22 mouse cellular contexts compared by ENCODE assay signal in the genomic region with DNA sequence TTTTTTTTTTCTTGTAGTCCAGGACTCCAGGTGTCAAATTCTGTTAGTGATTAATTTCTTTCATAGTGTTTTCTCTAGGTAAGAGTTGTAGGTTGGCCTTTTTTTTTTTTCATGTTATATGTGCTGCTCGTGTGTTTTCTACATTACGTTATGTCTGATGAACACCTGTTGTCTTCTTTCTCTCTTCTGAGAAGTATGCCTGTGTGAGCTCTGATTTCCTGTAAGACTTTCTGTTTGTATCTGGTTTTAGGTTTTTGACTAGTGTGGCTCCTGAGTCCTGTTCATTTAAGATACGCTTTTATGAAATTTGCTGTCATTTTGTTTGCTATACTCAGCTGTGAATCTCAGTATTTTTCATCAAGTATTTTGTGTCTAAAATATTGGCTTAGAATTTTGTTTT.
DNase-seq lines count a peak whose midpoint lies in the region; ATAC-seq and TF ChIP-seq lines count a peak whose summit lies in the region.
"Had no signal": no experiment of that assay in that cellular context is flagged by ENCODE, and none has a peak within 500 bp of the region (broad histone marks: within the 10 kb centered on the region; RNA-seq: fewer than 3 reads in every experiment).

No protein-coding gene starts in this region.

- TF ChIP-seq POLR2A in thymus, adult 2 months (IDR thresholded peaks at IDR 0.05; ENCODE audit: control insufficient read depth, extremely low read depth, insufficient read depth, low read length, poor library complexity): no peak

- TF ChIP-seq CTCF in thymus, adult 2 months (IDR thresholded peaks at IDR 0.05; ENCODE audit: borderline replicate concordance, control insufficient read depth, extremely low read depth, insufficient read depth, low read length, poor library complexity): no peak

- peaks cover 3% of the 10 kb centered on the region for H3K4me1 ChIP-seq in thymus, adult 2 months (replicated peaks; ENCODE audit: control insufficient read depth, insufficient read depth, low read length)
- H3K4me1 ChIP-seq: forebrain, embryonic 10.5 days; forebrain, embryonic 13.5 days; hindbrain, embryonic 10.5 days; hindbrain, embryonic 13.5 days had no signal

- DNase-seq in thymus, adult 2 months: no peak
- DNase-seq in thymus, postnatal 4 days: no peak
- no peak for DNase-seq in kidney, adult 9 months
- DNase-seq in lung, postnatal 25 days (ENCODE audit: low spot score): no peak
- DNase-seq: adrenal gland, postnatal 10 days; adrenal gland, postnatal 36 days; cerebellum, adult 18-20 months; cerebellum, adult 9-10 months; cerebellum, postnatal 14 days; gastrocnemius, postnatal 25 days; heart, adult 18-20 months; heart, postnatal 10 days; heart, postnatal 36 days had no signal

- H3K27ac ChIP-seq in thymus, adult 2 months (ENCODE audit: control insufficient read depth, insufficient read depth, low read length): peak overlapping the region; percentile 59; the same call in 1 of the 2 replicates
- H3K27ac ChIP-seq: forebrain, embryonic 10.5 days; forebrain, embryonic 13.5 days; heart, embryonic 15.5 days; hindbrain, embryonic 10.5 days; hindbrain, embryonic 13.5 days had no signal

- no peaks in the 10 kb centered on the region for H3K27me3 ChIP-seq in thymus, adult 2 months (ENCODE audit: control insufficient read depth, insufficient read depth, low read length)
- H3K27me3 ChIP-seq: forebrain, embryonic 13.5 days; heart, embryonic 12.5 days; heart, embryonic 15.5 days; hindbrain, embryonic 13.5 days had no signal

- H3K36me3 ChIP-seq in thymus, adult 2 months (ENCODE audit: control insufficient read depth, insufficient read depth, low read length): no peaks in the 10 kb centered on the region
- H3K36me3 ChIP-seq: forebrain, embryonic 10.5 days; heart, embryonic 12.5 days; heart, embryonic 15.5 days; hindbrain, embryonic 10.5 days; hindbrain, embryonic 13.5 days had no signal

- ATAC-seq in CD4-positive, CD25-positive, alpha-beta regulatory T cell, adult 4 months: peak; percentile 65
- peak; percentile 59 for ATAC-seq in inflammation-experienced regulatory T-cells, adult 6 months
- ATAC-seq: forebrain, embryonic 13.5 days; hindbrain, embryonic 16.5 days had no signal

- WGBS in thymus, adult 2 months: 14% methylated on average over 3 of the region's 3 CpGs

- H3K4me3 ChIP-seq in thymus, adult 2 months (ENCODE audit: control insufficient read depth, insufficient read depth, low read length): no peak overlapping the region
- H3K4me3 ChIP-seq: forebrain, embryonic 10.5 days; forebrain, embryonic 13.5 days; heart, embryonic 12.5 days; heart, embryonic 15.5 days; hindbrain, embryonic 10.5 days; hindbrain, embryonic 13.5 days had no signal
